Mouse (Mus musculus) erythroblast, embryonic 14.5 days (primary cell): ENCODE measurements around the gene Smim22.

Experiments
- GATA1 ChIP-seq: IDR thresholded peaks from 2 replicates; pipeline ENCODE4 v1.6.1; 2012; ENCODE audit warnings: low read length, inconsistent platforms, mixed read lengths
- TAL1 ChIP-seq: IDR thresholded peaks from 3 replicates; pipeline ENCODE4 v1.6.1; 2012; ENCODE audit warnings: low read length, inconsistent platforms, mixed read lengths

- TF ChIP-seq TAL1 = no peak
- TF ChIP-seq GATA1 = no peak
These were observed 35.5 kb upstream of the Smim22 start for GRCm38 (mm10) chr16:4971626-4972025.
